Mouse (Mus musculus) ovary, adult 10 weeks (tissue): ENCODE measurements around the gene Olfr1214. TPM values are rescaled to one million over a fixed set of nuclear protein-coding genes. Genes with fewer than 3 reads are reported as not detected.

Source experiments
- polyA plus RNA-seq: library from polyadenylated mRNA; stranded (reverse); fragments of 350-450 nt; fragmentation: Illumina TruSeq; extraction: RNeasy Lipid Tissue Mini Kit (QIAGEN cat#74804); gene quantifications from one replicate; pipeline ENCODE4 v1.2.3, GENCODE M21; 2014

Gene Olfr1214
- polyA plus RNA-seq = not detected

DNA sequence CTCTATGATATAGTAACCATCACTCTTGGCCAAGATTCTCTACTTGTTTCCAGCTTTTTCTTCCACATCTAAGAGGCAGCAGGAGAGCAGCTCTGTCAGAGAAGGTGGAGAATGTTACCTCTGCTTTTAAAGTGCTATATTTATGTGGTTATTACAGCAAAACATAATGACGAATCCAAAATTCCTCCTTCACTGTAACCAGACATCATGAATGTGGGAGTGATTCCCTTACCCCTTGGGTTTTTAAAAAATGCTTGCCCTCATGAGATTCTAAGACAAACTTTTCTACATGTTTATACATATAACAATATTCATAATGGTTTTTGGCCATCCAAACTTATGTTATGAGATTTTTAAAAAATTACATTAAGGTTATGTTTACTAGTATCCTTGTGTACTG lies at the start of gene Olfr1214:
TSS of gene Olfr1214 (minus strand) at position 101 of the 400 bp plus-strand sequence.

DNA sequence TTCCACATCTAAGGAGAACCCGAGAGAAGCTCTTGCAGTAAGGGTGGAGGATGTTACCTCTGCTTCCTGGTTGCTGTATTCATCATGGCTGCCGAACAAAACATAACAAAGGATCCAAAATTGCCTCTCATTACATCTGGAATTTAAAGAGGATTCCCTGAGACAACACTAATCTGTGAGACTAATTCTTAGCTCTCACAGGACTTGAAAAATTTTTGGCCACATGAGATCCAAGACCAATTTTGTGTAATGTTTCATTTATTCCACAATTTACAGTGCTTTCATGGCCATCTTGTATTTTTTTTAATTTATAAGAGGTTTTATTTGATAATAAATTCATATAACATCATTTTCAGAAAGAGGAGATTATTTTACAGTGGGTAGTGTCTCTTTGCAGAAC lies 39.5 kb upstream of the Olfr1214 start, which contains the start of gene Olfr1217:
TSS of gene Olfr1217 (minus strand) at position 101 of the 400 bp plus-strand sequence.

GRCm38 (mm10) chr2:89018240-89018639 lies 25.8 kb upstream of the Olfr1214 start, which contains the start of gene Olfr1216:
TSS of gene Olfr1216 (minus strand) at chr2:89018340.

GRCm38 (mm10) chr2:89006873-89007272 lies 14.4 kb upstream of the Olfr1214 start, which contains the start of gene Olfr1215:
TSS of gene Olfr1215 (minus strand) at chr2:89006973.

DNA sequence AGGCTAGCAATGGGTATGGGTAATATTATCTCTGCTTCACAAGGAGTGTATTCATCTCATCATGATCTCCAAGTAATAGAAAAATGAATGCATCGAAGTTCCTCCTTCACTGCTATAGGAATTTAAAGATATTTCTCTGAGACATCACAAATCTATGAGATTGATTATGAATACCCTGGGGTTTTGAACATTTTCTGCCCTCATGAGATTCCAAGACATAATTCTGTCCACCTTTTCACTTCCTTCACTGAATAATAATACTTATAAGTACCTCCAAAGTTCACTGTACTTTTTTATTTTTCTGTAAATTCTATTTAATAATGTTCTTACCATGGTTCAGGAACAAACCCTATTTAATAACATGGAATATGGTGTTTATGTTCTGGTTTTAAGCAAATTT lies 12.3 kb downstream of the Olfr1214 start, which contains the start of gene Gm13762:
TSS of gene Gm13762 (minus strand) at position 101 of the 400 bp plus-strand sequence.

DNA sequence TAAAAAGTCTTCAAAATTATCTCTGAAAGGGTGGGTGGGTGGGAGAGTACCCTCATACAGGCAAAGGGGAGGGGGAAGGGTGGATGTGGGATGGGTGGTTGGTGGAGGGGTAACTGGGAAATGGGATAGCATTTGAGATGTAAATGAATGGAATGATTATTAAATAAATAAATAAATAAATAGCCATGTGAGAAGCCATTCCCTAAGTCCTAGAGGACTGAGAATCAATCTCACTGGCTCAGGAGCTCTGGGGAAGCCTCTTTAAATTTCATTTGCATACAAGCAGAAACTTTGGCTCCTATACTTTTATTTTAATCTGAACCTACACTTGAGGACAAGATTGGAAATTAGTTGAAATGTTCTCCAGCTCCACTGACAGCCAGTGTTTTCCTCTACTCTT lies 38.8 kb downstream of the Olfr1214 start, which contains the start of gene Olfr1212:
TSS of gene Olfr1212 (plus strand) at position 301 of the 400 bp plus-strand sequence.

DNA sequence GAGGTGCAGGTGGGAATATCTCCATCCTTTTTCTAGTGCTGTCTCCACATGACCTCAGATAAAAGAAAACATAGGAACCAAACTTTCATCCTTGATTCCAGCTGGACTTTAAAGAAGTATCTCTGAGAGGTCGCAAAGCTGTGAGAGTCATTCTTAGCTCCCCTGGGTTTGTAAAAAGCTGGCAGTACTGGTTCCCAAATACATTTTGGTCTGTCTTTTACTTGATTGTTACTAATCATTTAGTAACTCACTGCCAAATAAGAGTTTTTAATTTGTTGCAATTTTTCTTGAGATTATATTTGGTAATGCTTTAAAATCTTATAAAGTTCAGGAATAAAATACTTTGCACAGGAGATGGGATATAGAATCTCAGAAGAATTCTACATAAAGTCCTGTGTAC lies 54.4 kb downstream of the Olfr1214 start, which contains the start of gene Olfr1211:
TSS of gene Olfr1211 (minus strand) at position 101 of the 400 bp plus-strand sequence.

Other genes with a start within 250 kb of the Olfr1214 start
- gene Olfr1198, start 241.3 kb downstream of the Olfr1214 start, polyA plus RNA-seq = not detected
- gene Olfr1199, start 232.2 kb downstream of the Olfr1214 start, polyA plus RNA-seq = not detected
- gene Olfr1200, start 222.2 kb downstream of the Olfr1214 start, polyA plus RNA-seq = not detected
- gene Olfr1201, start 199.6 kb downstream of the Olfr1214 start, polyA plus RNA-seq = not detected
- gene Olfr1202, start 178.2 kb downstream of the Olfr1214 start, polyA plus RNA-seq = not detected
- gene Olfr1205, start 162.9 kb downstream of the Olfr1214 start, polyA plus RNA-seq = not detected
- not detected for gene Olfr1204, start 143.4 kb downstream of the Olfr1214 start, polyA plus RNA-seq
- gene Olfr1206, start 129.4 kb downstream of the Olfr1214 start, polyA plus RNA-seq = not detected
- gene Olfr1208, start 90.3 kb downstream of the Olfr1214 start, polyA plus RNA-seq = not detected
- not detected for gene Olfr1209, start 77.5 kb downstream of the Olfr1214 start, polyA plus RNA-seq
- gene Olfr1211, start 54.5 kb downstream of the Olfr1214 start, polyA plus RNA-seq = not detected
- not detected for gene Olfr1212, start 38.7 kb downstream of the Olfr1214 start, polyA plus RNA-seq
- gene Gm13762, start 12.4 kb downstream of the Olfr1214 start, polyA plus RNA-seq = not detected
- not detected for gene Olfr1215, start 14.3 kb upstream of the Olfr1214 start, polyA plus RNA-seq
- gene Olfr1216, start 25.7 kb upstream of the Olfr1214 start, polyA plus RNA-seq = not detected
- gene Olfr1217, start 39.4 kb upstream of the Olfr1214 start, polyA plus RNA-seq = not detected
- not detected for gene Olfr1218, start 68.5 kb upstream of the Olfr1214 start, polyA plus RNA-seq
- gene Olfr1219, start 90.9 kb upstream of the Olfr1214 start, polyA plus RNA-seq = not detected
- gene Olfr1220, start 114.2 kb upstream of the Olfr1214 start, polyA plus RNA-seq = not detected
- not detected for gene Olfr1221, start 124.6 kb upstream of the Olfr1214 start, polyA plus RNA-seq
- gene Olfr1222, start 140.4 kb upstream of the Olfr1214 start, polyA plus RNA-seq = not detected
- gene Olfr1223, start 158.9 kb upstream of the Olfr1214 start, polyA plus RNA-seq = not detected
- gene Olfr1224-ps1, start 171.4 kb upstream of the Olfr1214 start, polyA plus RNA-seq = not detected
- gene Olfr1225, start 182.0 kb upstream of the Olfr1214 start, polyA plus RNA-seq = not detected
- gene Olfr1226, start 207.4 kb upstream of the Olfr1214 start, polyA plus RNA-seq = not detected